Comparison of ENCODE assay signal across 8 mouse cellular contexts in the genomic region with DNA sequence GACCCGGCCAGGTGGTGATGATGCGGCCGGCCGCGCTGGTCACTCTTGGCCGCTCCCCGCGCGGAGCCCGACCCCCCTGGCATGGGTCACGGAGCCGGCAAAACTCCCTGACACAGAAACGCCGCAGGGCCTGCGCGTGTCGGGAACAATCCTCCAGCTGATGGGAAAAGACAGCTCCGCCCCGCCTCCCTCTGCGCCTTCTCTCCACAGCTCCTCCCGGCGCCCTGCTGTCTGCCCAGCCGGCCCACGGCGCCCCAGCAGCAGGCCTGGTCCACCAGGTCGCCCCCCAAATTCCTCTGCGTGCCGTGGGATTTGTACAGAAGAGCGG. TPM values are rescaled to one million over a fixed set of nuclear protein-coding genes. Genes with fewer than 3 reads are reported as not detected.
DNase-seq lines count a peak whose midpoint lies in the region; ATAC-seq and TF ChIP-seq lines count a peak whose summit lies in the region.

No protein-coding gene starts in this region.

- peak overlapping the region; percentile 58 for H3K4me2 ChIP-seq in hindbrain, embryonic 14.5 days (replicated peaks)
- peak overlapping the region; percentile 51 for H3K4me2 ChIP-seq in liver, embryonic 12.5 days
- H3K4me2 ChIP-seq in stomach, postnatal 0 days (replicated peaks; ENCODE audit: low read depth): peak overlapping the region; percentile 50

- H3K9ac ChIP-seq in hindbrain, embryonic 14.5 days: peak overlapping the region; percentile 47
- no peak overlapping the region for H3K9ac ChIP-seq in liver, embryonic 12.5 days
- H3K9ac ChIP-seq in stomach, postnatal 0 days (ENCODE audit: low read length): no peak overlapping the region; the same call in 1 of the 2 replicates

- no peaks in the 10 kb centered on the region for H3K9me3 ChIP-seq in heart, embryonic 10.5 days
- no peaks in the 10 kb centered on the region for H3K9me3 ChIP-seq in hindbrain, embryonic 14.5 days (ENCODE audit: control insufficient read depth, low read length)
- no peaks in the 10 kb centered on the region for H3K9me3 ChIP-seq in liver, embryonic 12.5 days (replicated peaks)
- H3K9me3 ChIP-seq in stomach, postnatal 0 days (ENCODE audit: control insufficient read depth, low read length): no peaks in the 10 kb centered on the region

- H3K27me3 ChIP-seq in heart, embryonic 10.5 days (ENCODE audit: insufficient read depth, poor library complexity, severe bottlenecking): peaks cover 88% of the 10 kb centered on the region
- H3K27me3 ChIP-seq in hindbrain, embryonic 14.5 days (ENCODE audit: control insufficient read depth, insufficient read depth, low read length): peaks cover 83% of the 10 kb centered on the region
- peaks cover 90% of the 10 kb centered on the region for H3K27me3 ChIP-seq in liver, embryonic 12.5 days (replicated peaks)
- H3K27me3 ChIP-seq in stomach, postnatal 0 days (ENCODE audit: control insufficient read depth, insufficient read depth, low read length): peaks cover 4% of the 10 kb centered on the region

- TF ChIP-seq EP300 in stomach, postnatal 0 days (optimal IDR thresholded peaks at IDR 0.05): no peak

- 2% methylated on average over 29 of the region's 29 CpGs for WGBS in heart, embryonic 10.5 days
- 2% methylated on average over 26 of the region's 29 CpGs for WGBS in hindbrain, embryonic 14.5 days
- 1% methylated on average over 29 of the region's 29 CpGs for WGBS in liver, embryonic 12.5 days (ENCODE audit: insufficient replicate concordance)
- WGBS in stomach, postnatal 0 days: 2% methylated on average over 26 of the region's 29 CpGs

- H3K27ac ChIP-seq in heart, embryonic 10.5 days: peak overlapping the region; percentile 76
- no peak overlapping the region for H3K27ac ChIP-seq in hindbrain, embryonic 14.5 days
- no peak overlapping the region for H3K27ac ChIP-seq in liver, embryonic 12.5 days
- no peak overlapping the region for H3K27ac ChIP-seq in stomach, postnatal 0 days (replicated peaks)

- no peak for DNase-seq in heart, embryonic 10.5 days (ENCODE audit: low spot score)
- DNase-seq in heart, postnatal 4 days: no peak
- DNase-seq in brain, adult 2 months (ENCODE audit: low read depth, low spot score): peak; percentile 14
- no peak for DNase-seq in hindbrain, embryonic 14.5 days (ENCODE audit: low spot score)
- no peak for DNase-seq in stomach, postnatal 0 days (ENCODE audit: low spot score)
- DNase-seq in gastrocnemius, adult 18-20 months (ENCODE audit: low spot score): no peak

- no peak for TF ChIP-seq CTCF in stomach, postnatal 0 days (IDR thresholded peaks at IDR 0.05; ENCODE audit: low read depth)

- peak overlapping the region; percentile 63 for H3K4me3 ChIP-seq in heart, embryonic 10.5 days
- H3K4me3 ChIP-seq in hindbrain, embryonic 14.5 days (replicated peaks; ENCODE audit: low read length): peak overlapping the region; percentile 31
- peak overlapping the region; percentile 18 for H3K4me3 ChIP-seq in liver, embryonic 12.5 days
- H3K4me3 ChIP-seq in stomach, postnatal 0 days (ENCODE audit: low read depth, low read length): peak overlapping the region; percentile 27

- no peak for ATAC-seq in hindbrain, embryonic 14.5 days (ENCODE audit: low FRiP score)
- ATAC-seq in liver, embryonic 12.5 days: no peak
- ATAC-seq in stomach, postnatal 0 days (ENCODE audit: low FRiP score, low TSS enrichment): no peak
- no peak for ATAC-seq in erythroid progenitor cell, adult 5-6 weeks (replicated peaks; ENCODE audit: low FRiP score, poor library complexity, severe bottlenecking)

- H3K4me1 ChIP-seq in heart, embryonic 10.5 days: peaks cover 27% of the 10 kb centered on the region
- peaks cover 23% of the 10 kb centered on the region for H3K4me1 ChIP-seq in hindbrain, embryonic 14.5 days (replicated peaks; ENCODE audit: control insufficient read depth, insufficient read depth, low read length)
- 0 out of 2 replicates have a peak, but pooled peaks cover 5% of the 10 kb centered on the region for H3K4me1 ChIP-seq in liver, embryonic 12.5 days
- H3K4me1 ChIP-seq in stomach, postnatal 0 days (replicated peaks; ENCODE audit: control insufficient read depth, insufficient read depth): no peaks in the 10 kb centered on the region

- H3K36me3 ChIP-seq in heart, embryonic 10.5 days: no peaks in the 10 kb centered on the region
- no peaks in the 10 kb centered on the region for H3K36me3 ChIP-seq in hindbrain, embryonic 14.5 days (replicated peaks; ENCODE audit: control insufficient read depth, insufficient read depth)
- no peaks in the 10 kb centered on the region for H3K36me3 ChIP-seq in liver, embryonic 12.5 days
- H3K36me3 ChIP-seq in stomach, postnatal 0 days (ENCODE audit: control insufficient read depth, insufficient read depth, low read length): no peaks in the 10 kb centered on the region

RNA-seq across cellular contexts. Expression of gene Pax2, which starts 35.7 kb away (rescaled TPM):
- 0.20 TPM in 1 of 2 replicates, not detected in the other for polyA plus RNA-seq in heart, embryonic 10.5 days (2016; fragmentation: Nextera tagmentation; extraction: Ambion mirVana)
- not detected for total RNA-seq in heart, postnatal 4 days (2021)
- 18.7 and 22.1 TPM in 2 replicates for polyA plus RNA-seq in hindbrain, embryonic 14.5 days (2014; fragmentation: Nextera tagmentation; extraction: Ambion mirVana)
- polyA plus RNA-seq in liver, embryonic 12.5 days (2016; fragmentation: Nextera tagmentation; extraction: Ambion mirVana): not detected in 2 replicates
- 0.05 TPM in 1 of 2 replicates, not detected in the other for polyA plus RNA-seq in stomach, postnatal 0 days (2015; fragmentation: Nextera tagmentation; extraction: Ambion mirVana)
- not detected for total RNA-seq in gastrocnemius, adult 18-20 months (2021)
- not detected in 2 replicates for total RNA-seq in erythroid progenitor cell, adult 5-6 weeks (2015; ENCODE audit: low replicate concordance)
- total RNA-seq in erythroid progenitor cell, adult 5-6 weeks (2017; ENCODE audit: low replicate concordance): not detected in 2 replicates

Comparison
In these comparisons a context has a peak if more than half of its experiments do, and no peak if none do; other contexts are left out.
1. RNA of gene Pax2, which starts 35.7 kb away (polyA plus RNA-seq): 18.7 to 22.1 TPM in hindbrain, embryonic 14.5 days; 0.20 TPM in heart, embryonic 10.5 days, 0.05 TPM in stomach, postnatal 0 days and not detected in liver, embryonic 12.5 days; every median in the first group is over 10 times any median in the second.
2. Peak in every context shown above with its lines, with median percentiles within 50 percentile points of each other: H3K4me3 ChIP-seq and H3K4me2 ChIP-seq.